Mouse (Mus musculus): Measurements from ENCODE around the gene Gm3636.
"Not testable (repeated sequence)": the region's sequence is repeated elsewhere in the genome, so short reads cannot be mapped to it uniquely, and the experiment has no call there.

Gene Gm3636

DNA sequence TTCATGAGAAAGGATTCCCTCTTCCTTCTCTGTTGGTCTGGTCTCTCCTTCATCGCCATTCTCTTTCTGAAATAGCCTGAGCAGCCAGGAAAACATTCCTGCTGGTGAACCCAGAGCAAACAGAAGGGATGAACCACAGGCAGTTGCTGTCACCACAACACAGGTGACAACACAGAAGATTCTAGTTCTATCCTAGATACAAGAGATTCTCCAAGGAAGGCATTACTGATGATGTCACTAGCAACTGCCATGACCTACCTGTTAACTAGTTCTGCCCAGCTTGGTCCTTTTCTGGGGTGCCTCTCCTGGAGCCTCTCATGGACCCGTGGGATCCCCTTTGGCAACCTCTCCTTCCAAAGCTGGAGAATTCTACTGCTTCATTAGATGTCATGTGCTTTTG lies at the start of gene Gm3636:
TSS of gene Gm3636 (minus strand) at position 101 of the 400 bp plus-strand sequence.
- in situ Hi-C loops (cut with MboI; ENCODE audit: unreplicated experiment in 2 of 2): not testable (repeated sequence)

- in situ Hi-C loops (cut with MboI; ENCODE audit: unreplicated experiment in 2 of 2): not testable (repeated sequence)
Observed at GRCm38 (mm10) chr14:6774311-6774710, 32.2 kb upstream of the Gm3636 start, which contains the start of gene Gm8362. Gene Gm8362, minus strand, starts transcription at chr14:6774411.

DNA sequence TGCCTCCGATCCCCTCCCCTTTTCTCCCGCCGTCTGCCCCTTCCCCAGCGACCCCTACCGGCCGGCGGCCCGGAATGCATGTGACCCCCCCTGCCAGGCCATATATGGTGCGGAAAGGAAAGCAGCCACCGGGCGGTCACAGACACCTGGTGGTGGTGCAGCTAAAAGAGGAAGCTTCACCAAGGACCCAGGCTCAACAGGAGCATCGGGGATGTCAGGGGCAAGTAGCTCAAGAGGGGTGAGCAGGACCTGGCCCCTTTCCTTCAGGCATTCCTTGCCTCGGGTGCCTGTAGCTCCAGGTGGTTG lies 15.1 kb upstream of the Gm3636 start:
- in situ Hi-C loops (cut with MboI; ENCODE audit: unreplicated experiment in 2 of 2): not testable (repeated sequence)

DNA sequence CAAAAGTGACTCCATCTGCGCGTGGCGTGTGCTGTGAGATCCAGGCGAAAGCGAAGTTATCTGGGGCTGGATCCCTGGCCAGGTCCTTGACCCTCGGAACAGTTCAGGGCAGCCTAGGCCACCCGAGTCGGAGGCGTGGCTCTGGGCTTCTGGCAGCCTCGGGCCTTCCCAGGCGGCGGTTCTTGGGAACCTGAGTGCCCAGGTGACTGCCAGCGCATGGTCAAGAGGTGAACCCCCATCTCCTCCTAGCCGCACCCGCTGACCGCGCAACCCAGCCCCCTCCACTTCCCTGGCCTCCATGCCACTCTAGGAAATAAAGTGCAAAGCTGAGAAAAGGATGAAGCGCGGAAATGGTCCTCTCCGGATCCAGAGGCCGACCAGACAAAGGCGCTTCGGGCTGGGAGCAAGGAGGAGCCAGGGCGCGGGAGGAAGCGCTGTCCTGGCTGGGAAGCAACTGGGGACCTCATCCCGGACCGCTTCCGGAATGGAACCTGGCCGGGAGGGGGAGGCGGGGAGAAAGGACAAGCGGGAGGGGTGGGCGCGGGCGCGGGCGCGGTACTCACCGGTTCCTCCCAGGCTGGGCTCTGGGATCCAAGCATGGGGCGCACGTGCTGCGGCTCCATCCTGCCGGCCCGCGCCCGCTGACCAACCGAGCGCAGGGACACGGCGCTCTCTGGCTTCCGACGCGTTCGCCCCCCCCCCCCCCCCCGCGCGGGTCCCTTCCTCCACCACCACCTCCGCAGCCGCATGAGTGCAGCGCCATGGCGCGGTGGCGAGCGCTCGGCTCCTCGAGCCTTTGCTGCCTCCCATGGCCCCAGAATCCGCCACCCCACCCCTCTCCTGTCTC lies 14.5 kb upstream of the Gm3636 start:
- in situ Hi-C loops (cut with MboI; ENCODE audit: unreplicated experiment in 2 of 2): not testable (repeated sequence)

GRCm38 (mm10) chr14:6720151-6720550 lies 22.0 kb downstream of the Gm3636 start, which contains the start of gene Gm8050:
Gene Gm8050, minus strand, starts transcription at chr14:6720251.
- in situ Hi-C loops (cut with MboI; ENCODE audit: unreplicated experiment in 2 of 2): not testable (repeated sequence)
